Mouse (Mus musculus): ENCODE results near the gene Selenoo.

Gene Selenoo

GRCm38 (mm10) chr15:89075478-89076147 lies 13.3 kb upstream of the Selenoo start:
- DNase-seq (ENCODE audit: extremely low spot score, low spot score) = peak; percentile 89

DNA sequence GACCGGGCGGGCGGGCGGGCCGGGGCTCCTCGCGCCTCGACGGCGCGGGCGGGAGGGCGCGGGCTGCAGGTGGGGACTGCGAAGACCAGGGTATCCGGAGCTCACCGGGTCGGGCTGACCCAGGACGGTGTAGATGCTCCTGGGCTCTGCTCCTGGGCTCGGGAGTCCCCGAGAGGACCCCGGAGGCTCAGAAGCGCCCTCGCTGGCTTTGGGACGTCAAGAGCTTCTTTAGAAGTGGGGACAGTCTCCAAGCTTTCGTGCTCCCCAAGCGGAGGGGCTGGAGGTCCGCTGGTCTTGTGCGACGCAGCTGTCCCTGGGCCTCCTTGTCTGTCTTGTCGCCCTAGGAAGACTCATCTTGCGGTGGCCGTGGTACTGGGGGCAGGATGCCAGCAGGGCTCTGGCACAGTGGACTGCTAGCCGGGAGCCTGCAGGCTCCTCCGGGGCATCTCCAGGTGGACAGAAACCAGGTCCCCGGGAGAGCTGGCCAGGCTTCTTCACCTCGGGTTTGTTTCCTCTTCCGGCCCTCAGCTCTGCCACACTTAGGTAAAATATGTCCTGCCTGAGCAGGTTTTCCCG lies 12.6 kb upstream of the Selenoo start:
- peak; percentile 74 for DNase-seq (ENCODE audit: extremely low spot score, low spot score)

GRCm38 (mm10) chr15:89078208-89078836 lies 10.6 kb upstream of the Selenoo start:
- DNase-seq (ENCODE audit: extremely low spot score, low spot score) = no peak

GRCm38 (mm10) chr15:89083906-89084305 lies 5.0 kb upstream of the Selenoo start:
- DNase-seq (ENCODE audit: extremely low spot score, low spot score) = no peak

- DNase-seq (ENCODE audit: extremely low spot score, low spot score) = no peak
These were observed 4.1 kb upstream of the Selenoo start for GRCm38 (mm10) chr15:89084826-89085225.

GRCm38 (mm10) chr15:89089248-89090051 lies 566 bp downstream of the Selenoo start:
- no peak for DNase-seq (ENCODE audit: extremely low spot score, low spot score)

DNA sequence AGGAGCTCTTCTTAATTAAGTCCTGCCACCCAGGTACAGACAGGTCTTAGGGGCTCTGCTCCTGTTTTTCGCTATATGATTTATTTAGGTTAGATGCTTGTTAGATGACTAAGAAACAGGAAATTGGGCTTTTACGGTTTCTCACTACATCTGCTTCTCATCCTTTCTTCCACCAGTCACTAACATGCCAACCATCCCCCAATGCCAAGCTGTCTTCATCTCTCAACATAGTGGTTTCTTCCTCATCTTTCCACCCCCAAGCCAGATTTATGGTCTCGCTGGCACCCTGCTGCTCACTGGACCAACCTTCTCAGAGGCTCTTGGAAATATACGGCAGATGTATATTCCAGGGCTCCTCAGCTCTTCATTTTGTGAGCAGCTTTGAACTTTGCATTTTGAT lies 1.8 kb downstream of the Selenoo start:
- DNase-seq (ENCODE audit: extremely low spot score, low spot score) = no peak

- no peak for DNase-seq (ENCODE audit: extremely low spot score, low spot score)
These were observed 3.3 kb downstream of the Selenoo start for GRCm38 (mm10) chr15:89092181-89092580.

GRCm38 (mm10) chr15:89097450-89097849 lies 8.6 kb downstream of the Selenoo start:
- no peak for DNase-seq (ENCODE audit: extremely low spot score, low spot score)

- DNase-seq (ENCODE audit: extremely low spot score, low spot score) = no peak
These were observed 9.7 kb downstream of the Selenoo start for GRCm38 (mm10) chr15:89098616-89099015.

DNA sequence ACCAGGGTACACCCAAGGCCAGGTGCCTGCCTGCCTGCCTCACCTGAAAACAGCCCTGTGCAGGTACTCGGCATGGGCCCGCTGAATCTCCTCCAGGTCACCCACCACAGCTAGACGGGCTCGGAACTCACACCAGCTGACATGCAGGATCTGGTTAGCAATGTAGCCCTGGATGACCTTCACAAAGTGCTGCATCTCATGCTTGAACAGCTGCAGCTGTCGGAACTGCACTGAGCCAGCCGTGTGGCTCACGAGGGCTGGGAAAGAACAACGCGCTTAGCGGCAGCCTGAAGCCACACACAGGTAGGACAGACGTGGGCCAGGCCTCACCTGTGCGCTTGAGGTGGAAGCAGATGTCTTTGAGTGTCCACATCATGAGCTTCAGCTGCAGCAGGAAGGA lies 11.9 kb downstream of the Selenoo start:
- no peak for DNase-seq (ENCODE audit: extremely low spot score, low spot score)

DNA sequence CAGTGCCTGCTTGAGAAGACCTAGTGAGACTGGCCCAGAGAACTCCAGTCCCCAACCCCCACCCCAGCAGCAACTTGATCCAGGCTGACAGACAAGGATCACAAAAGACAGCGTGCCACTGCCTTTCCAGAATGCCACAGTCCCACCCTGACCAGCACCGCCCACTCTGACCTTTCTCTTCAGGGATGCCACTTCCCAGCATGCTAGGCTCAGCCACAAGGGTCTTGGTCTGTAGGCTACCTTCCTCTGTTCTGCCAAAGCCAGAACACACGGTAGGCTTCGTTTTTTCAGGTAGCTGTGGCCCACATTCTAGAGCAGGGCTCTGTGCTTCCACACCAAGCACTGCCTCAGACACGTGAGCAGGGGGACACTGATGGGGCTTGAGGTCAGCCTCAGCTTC lies 13.8 kb downstream of the Selenoo start:
- no peak for DNase-seq (ENCODE audit: extremely low spot score, low spot score)

- no peak for DNase-seq (ENCODE audit: extremely low spot score, low spot score)
These were observed 15.0 kb downstream of the Selenoo start for GRCm38 (mm10) chr15:89103921-89104320.

GRCm38 (mm10) chr15:89104425-89104824 lies 15.5 kb downstream of the Selenoo start:
- no peak for DNase-seq (ENCODE audit: extremely low spot score, low spot score)

DNA sequence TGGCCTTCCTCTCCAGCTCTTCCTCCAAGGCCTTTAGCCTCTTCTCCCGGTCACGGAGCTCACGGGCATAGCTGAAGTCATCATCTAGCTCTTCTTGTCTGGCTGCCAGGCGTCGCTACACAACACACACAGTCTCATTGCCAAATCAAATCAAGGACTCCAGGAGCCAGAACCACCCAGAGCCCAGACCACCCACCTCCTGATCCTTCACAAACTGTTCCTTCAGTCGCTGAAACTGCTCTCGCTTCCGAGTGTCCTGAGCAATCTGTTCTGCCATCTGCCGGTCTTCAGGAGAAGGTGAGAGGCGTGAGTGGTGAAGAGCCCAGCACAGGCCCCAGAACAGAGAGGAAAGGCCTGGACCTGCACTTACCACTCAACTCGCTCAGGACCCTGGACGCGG lies 17.2 kb downstream of the Selenoo start:
- DNase-seq (ENCODE audit: extremely low spot score, low spot score) = no peak

DNA sequence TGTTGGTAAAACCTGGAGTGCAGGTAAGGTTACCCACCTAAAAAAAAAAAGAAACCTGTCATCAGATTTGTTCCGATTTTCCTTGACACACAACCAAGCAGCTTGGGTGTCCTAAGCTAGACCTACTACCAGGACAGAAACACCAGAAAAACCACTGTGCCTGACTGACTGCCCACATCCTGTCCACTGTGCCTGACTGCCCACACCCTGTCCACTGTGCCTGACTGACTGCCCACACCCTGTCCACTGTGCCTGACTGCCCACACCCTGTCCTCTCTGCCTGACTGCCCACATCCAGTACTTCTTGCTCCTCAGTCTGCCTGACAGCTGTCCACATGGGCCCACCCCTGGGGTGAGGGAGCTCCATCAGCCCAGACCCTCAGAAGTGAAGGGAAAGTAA lies 18.1 kb downstream of the Selenoo start:
- DNase-seq (ENCODE audit: extremely low spot score, low spot score) = no peak

GRCm38 (mm10) chr15:89110147-89110546 lies 21.3 kb downstream of the Selenoo start:
- no peak for DNase-seq (ENCODE audit: extremely low spot score, low spot score)

GRCm38 (mm10) chr15:89118007-89118406 lies 29.1 kb downstream of the Selenoo start:
- DNase-seq (ENCODE audit: extremely low spot score, low spot score) = no peak

DNA sequence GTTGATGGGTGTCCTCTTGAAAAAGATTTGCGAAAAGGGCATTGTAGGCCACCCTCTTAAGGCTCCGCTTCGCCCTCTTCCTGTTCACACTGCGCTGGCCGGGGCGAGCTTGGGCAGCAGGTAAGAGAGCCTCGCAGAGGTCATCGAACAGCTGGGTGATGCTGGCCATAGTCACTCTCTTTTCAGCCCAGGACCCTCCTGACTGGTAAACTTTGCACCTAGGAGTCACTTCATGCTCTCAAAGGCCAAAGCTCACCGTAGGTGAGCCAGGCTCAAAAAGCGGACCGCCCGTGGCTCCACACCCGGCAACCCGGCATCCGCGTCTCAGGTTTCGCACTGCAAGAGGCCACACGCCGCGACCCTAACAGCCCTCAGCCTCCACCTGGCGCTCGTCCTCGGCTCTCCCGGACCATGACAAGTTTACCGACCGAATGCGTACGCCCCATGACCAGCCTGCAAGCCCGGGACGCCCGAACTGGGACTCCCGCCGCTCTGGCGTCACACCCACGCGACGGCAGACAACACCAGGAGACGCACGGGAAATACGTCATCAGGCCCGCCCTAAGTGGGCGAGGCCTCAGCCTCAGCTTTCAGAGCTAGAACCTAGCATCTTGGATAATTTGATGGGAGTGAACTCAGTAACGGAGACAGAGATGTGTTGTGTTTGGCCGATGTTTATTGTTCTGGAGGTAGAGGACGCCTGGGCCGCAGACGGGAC lies 33.9 kb downstream of the Selenoo start, which contains the start of gene Tubgcp6:
TSS of gene Tubgcp6 (minus strand) at position 464 of the 718 bp plus-strand sequence.
- peak; percentile 95 for DNase-seq (ENCODE audit: extremely low spot score, low spot score)

- DNase-seq (ENCODE audit: extremely low spot score, low spot score) = peak; percentile 36
These were observed 34.7 kb downstream of the Selenoo start for GRCm38 (mm10) chr15:89123595-89123994.

DNA sequence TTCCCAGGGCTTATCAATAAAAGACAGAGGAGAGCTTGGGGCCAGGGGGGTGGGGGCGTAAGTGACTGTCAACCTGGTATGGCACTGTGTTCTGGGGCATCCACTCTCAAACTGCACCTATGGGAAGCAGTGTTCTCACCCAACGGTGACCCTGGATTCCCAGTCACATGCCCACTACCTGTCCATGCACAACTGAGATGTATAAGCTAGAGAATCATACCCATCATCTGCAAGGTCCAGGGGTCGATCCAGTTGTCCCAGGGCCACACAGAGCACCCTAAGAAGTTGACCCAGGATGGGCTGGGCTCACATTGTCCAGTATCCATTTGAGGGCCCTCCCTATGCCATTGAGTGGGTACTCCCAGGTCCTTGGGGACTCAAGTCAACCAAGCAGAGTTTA lies 35.4 kb downstream of the Selenoo start:
- no peak for DNase-seq (ENCODE audit: extremely low spot score, low spot score)
